Mouse (Mus musculus) olfactory bulb, adult 2 months (tissue): ENCODE data around the gene Irs3. TPM values are rescaled to one million over a fixed set of nuclear protein-coding genes. Genes with fewer than 3 reads are reported as not detected.

Source experiments
- H3K27ac ChIP-seq: fragments of 200-500 bp; 2 replicates; pipeline ENCODE4 v1.5.1; 2012; ENCODE audit warnings: low read depth, low read length; ENCODE audit not compliant: insufficient read depth
- H3K4me1 ChIP-seq: fragments of 200-500 bp; 2 replicates; pipeline ENCODE4 v1.6.1; 2012; ENCODE audit warnings: low read length; ENCODE audit not compliant: control insufficient read depth, insufficient read depth
- H3K4me3 ChIP-seq: fragments of 200-500 bp; 2 replicates; pipeline ENCODE4 v1.5.1; 2012; ENCODE audit warnings: mild to moderate bottlenecking, low read depth, low read length, moderate library complexity; ENCODE audit not compliant: insufficient read depth
- CTCF ChIP-seq: fragments of 200-500 bp; IDR thresholded peaks from 2 replicates; pipeline ENCODE4 v1.5.1; 2012; ENCODE audit warnings: low read depth, mild to moderate bottlenecking, low read length, moderate library complexity; ENCODE audit not compliant: insufficient read depth
- POLR2A ChIP-seq: fragments of 200-500 bp; IDR thresholded peaks from 2 replicates; pipeline ENCODE4 v1.6.1; 2012; ENCODE audit warnings: mild to moderate bottlenecking, low read depth, low read length, moderate library complexity; ENCODE audit not compliant: insufficient read depth
- WGBS: fragments of 180-500 bp; shearing (Covaris S2); methylation state at CpG from one replicate; pipeline ENCODE4 v1.1.7; 2018; 5-methylcytosine and 5-hydroxymethylcytosine counted together
- polyA plus RNA-seq: library from polyadenylated mRNA; stranded (reverse); fragments of >200 nt; gene quantifications from 2 replicates; pipeline ENCODE4 v1.2.4, GENCODE M21; 2012; ENCODE audit warnings: low replicate concordance; ENCODE audit not compliant: missing spikeins, insufficient read depth, insufficient read length

Gene Irs3
- polyA plus RNA-seq, 1 experiment, result not detected

DNA sequence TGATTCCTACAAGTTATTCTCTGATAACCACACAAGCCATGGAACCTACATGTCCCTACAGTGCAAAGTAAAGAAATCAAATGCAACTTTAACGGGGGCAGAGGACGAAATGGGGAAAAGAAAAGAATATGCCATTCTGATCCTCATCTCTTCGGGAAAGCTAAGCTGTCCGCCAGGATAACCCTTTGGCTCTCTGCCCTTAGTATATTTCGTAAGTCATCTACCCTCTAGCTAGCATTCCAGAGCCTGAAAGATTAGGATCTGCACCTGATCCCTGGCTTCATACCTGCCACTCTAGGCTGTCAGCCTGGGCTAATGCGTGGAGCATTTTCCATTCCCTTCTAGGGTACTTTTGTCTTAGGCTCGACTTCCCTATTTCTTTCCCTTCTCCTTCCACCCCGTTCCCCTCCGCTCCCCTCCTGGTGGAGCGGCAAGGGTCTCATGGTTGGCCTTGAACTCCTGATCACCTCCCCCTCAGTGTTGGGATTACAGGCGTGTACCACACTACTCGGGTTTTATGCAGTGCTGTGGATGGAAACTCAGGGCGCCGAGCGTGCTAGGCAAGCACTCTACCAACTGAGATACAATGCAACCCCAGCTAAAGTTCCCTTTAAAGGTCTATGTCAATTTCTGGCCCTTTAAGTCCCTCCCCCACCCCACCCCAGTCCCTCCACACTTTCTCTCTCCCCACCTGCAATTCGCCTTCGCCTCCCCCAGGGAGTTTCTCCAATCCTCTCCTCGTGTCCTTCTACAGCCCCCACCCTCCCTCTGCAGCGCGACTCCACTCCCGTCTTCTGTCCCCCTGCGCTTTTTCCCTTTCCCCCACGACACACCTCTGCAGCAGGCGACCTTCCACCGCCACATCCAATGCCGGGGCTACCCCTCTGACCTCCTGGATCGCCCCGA lies 38.1 kb upstream of the Irs3 start:
- no peak overlapping the region for H3K27ac ChIP-seq
- no peak for TF ChIP-seq POLR2A
- TF ChIP-seq CTCF, result no peak
- H3K4me1 ChIP-seq, result peaks cover 9% of the 10 kb centered on the region
- WGBS, result 4% methylated on average over 28 of the region's 28 CpGs
- peak overlapping the region; percentile 80 for H3K4me3 ChIP-seq

DNA sequence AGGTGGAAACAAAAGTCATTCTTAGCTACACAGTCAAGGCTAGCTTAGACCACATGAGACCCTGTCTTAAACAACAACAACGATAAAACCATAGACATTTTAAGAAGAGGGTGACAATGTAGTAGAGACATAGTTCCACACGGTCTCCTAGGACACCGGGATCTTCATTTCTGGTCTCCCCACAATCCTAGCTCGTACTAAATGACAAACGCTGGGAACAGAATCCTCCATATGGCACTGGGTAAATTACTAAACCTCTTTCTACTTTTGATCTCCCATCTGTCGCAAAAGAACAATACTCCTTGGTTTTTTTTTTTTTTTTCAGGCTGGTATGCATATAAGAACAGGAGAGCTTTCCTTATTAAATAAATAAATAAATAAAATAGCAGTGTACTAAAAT lies 37.0 kb upstream of the Irs3 start:
- WGBS, result 69% methylated on average over 6 of the region's 6 CpGs
- Histone ChIP-seq H3K4me3 (no peak overlapping the region), H3K27ac (no peak overlapping the region)

DNA sequence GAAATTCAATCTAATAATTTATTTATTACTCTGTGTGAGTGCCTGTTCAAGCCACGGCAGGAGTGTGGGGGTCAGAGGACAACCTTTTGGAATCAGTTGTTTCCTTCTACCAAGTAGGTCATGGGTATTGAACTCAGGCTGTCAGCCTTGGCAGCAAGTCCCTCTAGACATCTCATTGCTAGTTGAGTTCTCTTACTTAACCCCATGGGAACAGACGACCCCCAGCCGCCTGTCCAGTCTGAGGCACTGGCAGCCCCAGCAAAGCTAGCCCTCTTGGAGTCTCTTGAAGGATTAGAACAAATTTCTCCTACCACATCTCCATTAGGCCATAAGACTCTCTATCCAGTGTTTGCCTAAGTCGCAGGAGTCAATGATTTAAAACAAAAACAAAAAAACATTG lies 34.2 kb upstream of the Irs3 start:
- 91% methylated on average over 4 of the region's 4 CpGs for WGBS
- Histone ChIP-seq H3K4me1 (peaks cover 6% of the 10 kb centered on the region), H3K4me3 (no peak overlapping the region), H3K27ac (no peak overlapping the region)
- no peak for TF ChIP-seq POLR2A
- no peak for TF ChIP-seq CTCF

More for the DNA sequence above, 37.0 kb upstream of the Irs3 start:
- TF ChIP-seq CTCF (no peak), POLR2A (no peak)
- H3K4me1 ChIP-seq, result peaks cover 9% of the 10 kb centered on the region

DNA sequence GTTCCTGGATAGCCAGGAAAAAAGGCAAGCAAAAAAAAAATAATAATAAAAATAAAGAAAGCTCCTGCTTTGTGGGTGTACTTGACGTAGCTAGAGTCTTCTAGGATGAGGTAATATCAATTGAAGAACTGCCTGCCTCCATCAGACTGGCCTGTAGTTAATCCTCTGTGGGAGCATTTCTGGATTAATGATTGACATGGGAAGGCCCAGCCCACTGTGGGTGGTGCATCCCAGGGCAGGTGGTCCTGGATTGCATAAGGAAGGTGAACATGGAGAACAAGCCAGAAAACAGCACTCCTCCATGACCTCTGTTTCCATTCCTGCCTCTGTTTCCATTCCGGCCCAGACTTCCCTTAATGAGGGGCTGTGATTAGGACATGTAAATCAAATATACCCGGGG lies 33.2 kb upstream of the Irs3 start:
- WGBS, result 88% methylated on average over 3 of the region's 3 CpGs
- Histone ChIP-seq H3K4me3 (no peak overlapping the region), H3K27ac (no peak overlapping the region), H3K4me1 (peaks cover 6% of the 10 kb centered on the region)
- TF ChIP-seq POLR2A (no peak), CTCF (no peak)

DNA sequence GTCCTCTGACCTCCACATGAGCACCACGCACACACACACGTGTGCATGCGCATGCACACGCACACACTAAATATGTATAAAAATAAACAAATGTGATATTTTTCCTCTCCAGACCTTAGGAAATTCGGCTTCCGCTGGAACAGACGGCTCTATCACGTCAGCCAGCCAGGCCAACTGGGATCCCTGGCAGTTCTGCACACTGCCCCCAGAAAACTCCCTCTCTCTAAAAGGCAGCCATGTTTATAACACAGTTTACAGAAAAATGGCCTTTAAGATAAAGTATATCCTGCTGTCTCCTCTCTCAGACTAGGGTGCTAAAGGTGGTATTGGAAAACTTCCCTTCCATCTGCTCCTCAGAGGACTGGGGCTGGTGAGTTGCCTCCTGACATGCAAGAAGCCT lies 32.3 kb upstream of the Irs3 start:
- Histone ChIP-seq H3K27ac (no peak overlapping the region), H3K4me1 (peaks cover 4% of the 10 kb centered on the region), H3K4me3 (no peak overlapping the region)
- WGBS, result 97% methylated on average over 8 of the region's 8 CpGs
- no peak for TF ChIP-seq POLR2A
- TF ChIP-seq CTCF, result no peak

DNA sequence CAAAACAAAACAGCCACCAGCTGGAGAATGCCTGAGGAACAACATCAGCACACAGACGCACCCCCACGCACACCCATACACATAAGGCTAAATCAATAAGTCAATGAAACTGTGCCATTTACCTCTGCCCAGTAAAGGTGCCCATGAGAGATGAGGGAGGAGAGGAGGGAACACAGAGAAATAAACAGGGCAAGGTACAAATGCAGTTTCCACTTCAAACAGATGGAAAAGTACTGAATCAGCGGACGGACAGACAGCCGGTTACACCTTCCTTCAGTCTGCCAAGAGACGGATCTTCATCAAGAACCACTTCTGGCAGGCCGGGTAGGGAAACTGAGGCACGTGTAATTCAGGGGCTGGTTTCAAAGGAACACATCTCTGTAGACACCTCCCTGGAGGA lies 29.3 kb upstream of the Irs3 start:
- Histone ChIP-seq H3K27ac (no peak overlapping the region), H3K4me3 (no peak overlapping the region), H3K4me1 (peaks cover 15% of the 10 kb centered on the region)
- TF ChIP-seq CTCF (no peak), POLR2A (no peak)
- 96% methylated on average over 8 of the region's 8 CpGs for WGBS

DNA sequence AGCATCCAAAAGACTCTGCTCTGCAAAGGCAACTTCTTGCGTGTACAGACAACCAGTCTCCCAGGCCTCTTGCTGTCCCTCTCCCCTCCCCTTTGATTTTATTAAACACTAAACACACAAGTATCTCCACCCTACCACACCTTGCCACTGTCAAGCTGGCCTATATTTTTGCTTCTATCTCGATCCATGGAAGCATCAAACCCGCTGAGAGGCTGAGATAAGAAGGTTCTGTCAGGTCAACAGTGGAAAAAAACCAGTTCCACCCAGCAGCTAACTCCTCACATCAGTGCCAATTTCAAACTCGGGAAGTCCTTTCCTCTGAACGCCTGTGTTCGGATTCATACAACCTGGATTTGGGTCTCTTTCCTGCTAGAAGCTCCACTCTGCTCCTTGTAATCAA lies 27.5 kb upstream of the Irs3 start:
- H3K4me1 ChIP-seq, result peaks cover 20% of the 10 kb centered on the region
- H3K27ac ChIP-seq, result no peak overlapping the region
- no peak overlapping the region for H3K4me3 ChIP-seq
- no peak for TF ChIP-seq CTCF
- no peak for TF ChIP-seq POLR2A
- 89% methylated on average over 6 of the region's 6 CpGs for WGBS

DNA sequence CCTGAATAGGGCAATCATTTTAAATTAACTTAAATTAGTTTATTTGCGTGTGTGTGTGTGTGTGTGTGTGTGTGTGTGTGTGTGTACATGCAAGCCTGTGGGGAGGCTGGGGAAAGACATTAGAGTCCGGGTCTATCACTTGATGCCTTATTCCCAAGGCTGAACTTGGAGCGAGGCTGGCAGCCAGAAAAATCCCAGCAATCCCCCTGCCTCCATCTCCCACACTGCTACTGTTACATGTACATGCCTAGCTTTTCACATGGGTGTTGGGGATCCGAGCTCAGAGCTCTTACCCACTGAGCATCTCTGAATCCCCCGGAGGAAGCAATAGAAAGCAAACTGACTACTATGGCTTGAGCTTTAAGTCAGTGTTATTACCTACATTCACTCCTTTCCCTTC lies 26.8 kb upstream of the Irs3 start:
- TF ChIP-seq POLR2A (no peak), CTCF (no peak)
- Histone ChIP-seq H3K4me3 (no peak overlapping the region), H3K27ac (peak overlapping the region; percentile 74; the same call in 1 of the 2 replicates), H3K4me1 (peaks cover 20% of the 10 kb centered on the region)
- 73% methylated on average over 5 of the region's 5 CpGs for WGBS

DNA sequence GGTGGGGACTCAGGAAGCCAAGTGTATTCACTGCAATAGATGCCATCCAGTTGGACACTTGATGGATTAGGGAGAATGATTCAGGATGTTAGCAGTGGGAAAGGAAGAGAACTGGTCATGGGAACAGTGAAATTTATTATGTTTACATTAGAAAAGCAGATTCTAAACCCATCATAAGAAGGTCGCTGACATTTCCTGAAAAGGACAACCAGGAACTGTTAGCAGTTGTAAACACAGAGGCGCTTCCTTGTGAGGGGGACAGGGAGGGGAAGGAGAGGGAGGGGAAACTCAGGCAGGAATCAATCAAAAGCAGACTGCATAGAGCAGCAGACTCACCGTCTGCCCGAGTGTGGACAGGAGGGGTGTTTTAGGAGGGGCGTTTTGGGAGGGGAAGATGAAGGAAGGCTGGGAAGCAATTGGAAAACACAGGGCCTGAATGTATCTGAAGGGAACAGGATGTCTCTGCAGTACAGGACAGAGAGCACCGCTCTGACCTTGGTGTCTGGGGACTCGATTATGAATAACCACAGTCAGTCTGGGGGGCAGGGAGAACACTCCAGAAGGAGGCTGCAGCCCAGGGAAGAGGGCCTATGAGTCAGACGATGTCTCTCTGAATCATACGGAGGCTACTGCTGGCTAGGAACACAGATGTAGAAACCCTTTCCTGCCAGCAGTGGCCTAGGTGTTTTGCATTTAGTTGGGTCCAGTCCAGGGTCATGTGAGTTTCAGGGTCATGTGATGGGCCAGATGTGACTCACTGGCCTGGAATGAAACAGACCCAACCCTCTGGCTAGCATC lies 26.1 kb upstream of the Irs3 start:
- TF ChIP-seq CTCF (no peak), POLR2A (no peak)
- Histone ChIP-seq H3K4me1 (peaks cover 20% of the 10 kb centered on the region), H3K4me3 (no peak overlapping the region), H3K27ac (peak overlapping the region; percentile 74)
- WGBS, result 22% methylated on average over 9 of the region's 9 CpGs
